Mouse (Mus musculus): Measurements from ENCODE around the gene Fgd2. TPM values are rescaled to one million over a fixed set of nuclear protein-coding genes. Genes with fewer than 3 reads are reported as not detected.

The Fgd2 gene
- total and polyA plus RNA-seq, 2 experiments, result 7.6 to 8.8 TPM

DNA sequence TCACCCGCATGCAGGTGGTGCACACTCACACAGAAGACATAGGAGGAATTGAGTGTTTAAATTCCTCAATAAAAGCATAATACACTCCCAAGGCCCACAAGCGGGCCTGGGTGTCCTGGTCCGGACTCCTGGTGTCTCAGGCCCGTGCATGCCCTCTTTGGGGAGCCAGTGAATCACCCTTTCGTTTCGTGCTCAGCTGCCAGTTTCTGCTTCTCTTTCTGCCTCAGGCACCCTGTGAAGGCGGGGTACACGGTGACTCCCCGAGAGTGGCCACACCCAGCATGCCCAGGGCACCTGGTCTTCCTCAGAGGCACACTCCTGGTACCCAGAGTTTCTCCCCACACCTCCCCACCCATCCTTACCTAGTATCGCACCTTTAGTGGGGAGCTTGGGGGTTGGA is 15.2 kb downstream of the Fgd2 start:
- TF ChIP-seq CTCF (IDR thresholded peaks at IDR 0.05; ENCODE audit: low read depth, low read length), result no peak
- TF ChIP-seq POLR2A (IDR thresholded peaks at IDR 0.05; ENCODE audit: extremely low read depth, insufficient read depth, low read length), result no peak
- Histone ChIP-seq H3K27ac (replicated peaks; ENCODE audit: insufficient read depth, low read depth, low read length) (no peak overlapping the region), H3K36me3 (ENCODE audit: control insufficient read depth, insufficient read depth, low read length) (no peaks in the 10 kb centered on the region), H3K79me2 (ENCODE audit: control insufficient read depth, insufficient read depth, low read length) (no peaks in the 10 kb centered on the region), H3K4me3 (ENCODE audit: insufficient read depth, low read depth, low read length) (no peak overlapping the region), H3K4me1 (ENCODE audit: control insufficient read depth, insufficient read depth, low read length) (no peaks in the 10 kb centered on the region), H3K9ac (ENCODE audit: low read depth, low read length) (no peak overlapping the region), H3K27me3 (ENCODE audit: control insufficient read depth, insufficient read depth, low read length) (no peaks in the 10 kb centered on the region)
- no peak for DNase-seq (ENCODE audit: extremely low read depth, low read depth, low spot score)
- WGBS, result 91% methylated on average over 10 of the region's 10 CpGs

DNA sequence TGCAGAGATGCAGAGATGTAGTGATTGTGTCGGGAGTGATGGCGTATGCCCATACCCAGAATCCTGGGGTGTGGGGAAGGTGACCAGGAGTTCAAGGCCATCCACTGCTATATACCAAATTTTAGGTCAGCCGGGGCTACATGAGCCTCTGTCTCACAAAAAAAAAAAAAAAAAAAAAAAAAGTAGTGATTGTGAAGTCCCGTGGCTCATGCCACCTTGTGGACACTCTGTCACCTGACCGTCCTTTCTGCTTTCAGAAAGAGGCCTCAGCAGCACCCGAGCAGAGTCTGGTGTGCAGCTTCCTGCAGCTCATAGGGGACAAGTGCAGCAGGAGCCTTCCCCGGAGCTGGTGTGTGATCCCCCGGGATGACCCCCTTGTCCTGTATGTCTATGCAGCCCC is 17.3 kb downstream of the Fgd2 start:
- no peaks in the 10 kb centered on the region for H3K27me3 ChIP-seq (ENCODE audit: control insufficient read depth, insufficient read depth, low read length)
- H3K4me1 ChIP-seq (ENCODE audit: control insufficient read depth, insufficient read depth, low read length), result peaks cover 2% of the 10 kb centered on the region; the same call in 1 of the 2 replicates
- no peaks in the 10 kb centered on the region for H3K79me2 ChIP-seq (ENCODE audit: control insufficient read depth, insufficient read depth, low read length)
- DNase-seq (ENCODE audit: extremely low read depth, low read depth, low spot score), result no peak
- no peak overlapping the region for H3K4me3 ChIP-seq (ENCODE audit: insufficient read depth, low read depth, low read length)
- WGBS, result 61% methylated on average over 8 of the region's 8 CpGs
- no peak overlapping the region for H3K9ac ChIP-seq (ENCODE audit: low read depth, low read length)
- H3K27ac ChIP-seq (replicated peaks; ENCODE audit: insufficient read depth, low read depth, low read length), result no peak overlapping the region
- H3K36me3 ChIP-seq (ENCODE audit: control insufficient read depth, insufficient read depth, low read length), result no peaks in the 10 kb centered on the region
- no peak for TF ChIP-seq CTCF (IDR thresholded peaks at IDR 0.05; ENCODE audit: low read depth, low read length)
- no peak for TF ChIP-seq POLR2A (IDR thresholded peaks at IDR 0.05; ENCODE audit: extremely low read depth, insufficient read depth, low read length)

DNA sequence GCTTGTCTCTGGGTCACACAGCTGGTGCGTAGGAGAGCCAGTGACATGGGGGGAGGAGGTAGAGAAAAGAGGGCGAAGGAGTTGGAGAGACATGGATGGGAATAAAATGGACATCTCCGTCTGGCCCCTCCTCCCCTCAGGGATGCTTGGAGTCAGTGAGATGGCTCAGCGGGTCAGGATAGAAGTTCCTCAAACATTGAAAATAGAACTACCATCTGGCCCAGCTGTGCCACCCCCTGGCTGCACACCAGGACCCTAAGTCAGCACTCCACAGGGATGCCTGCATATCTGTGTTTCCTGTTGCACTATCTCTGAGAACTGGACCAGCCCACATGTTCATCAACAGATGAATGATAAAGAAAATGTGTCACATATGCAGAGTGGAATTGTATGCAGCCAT is 19.5 kb downstream of the Fgd2 start:
- no peaks in the 10 kb centered on the region for H3K27me3 ChIP-seq (ENCODE audit: control insufficient read depth, insufficient read depth, low read length)
- H3K4me1 ChIP-seq (ENCODE audit: control insufficient read depth, insufficient read depth, low read length), result peaks cover 9% of the 10 kb centered on the region
- DNase-seq (ENCODE audit: extremely low read depth, low read depth, low spot score), result no peak
- WGBS, result 84% methylated on average over 4 of the region's 4 CpGs
- no peaks in the 10 kb centered on the region for H3K36me3 ChIP-seq (ENCODE audit: control insufficient read depth, insufficient read depth, low read length)
- H3K9ac ChIP-seq (ENCODE audit: low read depth, low read length), result no peak overlapping the region
- H3K4me3 ChIP-seq (ENCODE audit: insufficient read depth, low read depth, low read length), result no peak overlapping the region
- no peaks in the 10 kb centered on the region for H3K79me2 ChIP-seq (ENCODE audit: control insufficient read depth, insufficient read depth, low read length)
- no peak overlapping the region for H3K27ac ChIP-seq (replicated peaks; ENCODE audit: insufficient read depth, low read depth, low read length)
- no peak for TF ChIP-seq CTCF (IDR thresholded peaks at IDR 0.05; ENCODE audit: low read depth, low read length)
- TF ChIP-seq POLR2A (IDR thresholded peaks at IDR 0.05; ENCODE audit: extremely low read depth, insufficient read depth, low read length), result no peak

DNA sequence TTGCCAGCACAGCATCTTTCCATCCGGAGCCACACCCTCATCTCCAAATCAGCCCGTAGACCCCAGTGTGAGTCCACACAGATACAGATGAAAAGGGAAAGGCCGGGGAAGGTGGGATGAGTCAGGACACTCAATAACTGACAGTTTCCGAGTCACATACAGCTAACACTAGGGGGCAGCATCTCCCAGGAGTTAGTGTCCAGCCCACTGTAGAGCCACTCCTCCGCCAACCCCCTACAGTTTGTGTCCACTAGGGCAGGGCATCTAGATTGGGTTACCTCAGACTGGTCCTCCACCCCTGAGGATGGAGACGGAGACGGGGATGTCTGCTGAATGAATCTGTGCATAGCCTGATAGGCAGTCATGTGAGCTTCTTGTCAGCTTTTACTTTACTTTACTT is 20.8 kb downstream of the Fgd2 start:
- Histone ChIP-seq H3K4me3 (ENCODE audit: insufficient read depth, low read depth, low read length) (no peak overlapping the region), H3K36me3 (ENCODE audit: control insufficient read depth, insufficient read depth, low read length) (no peaks in the 10 kb centered on the region), H3K9ac (ENCODE audit: low read depth, low read length) (no peak overlapping the region), H3K27ac (replicated peaks; ENCODE audit: insufficient read depth, low read depth, low read length) (no peak overlapping the region), H3K79me2 (ENCODE audit: control insufficient read depth, insufficient read depth, low read length) (no peaks in the 10 kb centered on the region), H3K27me3 (ENCODE audit: control insufficient read depth, insufficient read depth, low read length) (no peaks in the 10 kb centered on the region), H3K4me1 (ENCODE audit: control insufficient read depth, insufficient read depth, low read length) (peaks cover 12% of the 10 kb centered on the region)
- no peak for TF ChIP-seq POLR2A (IDR thresholded peaks at IDR 0.05; ENCODE audit: extremely low read depth, insufficient read depth, low read length)
- TF ChIP-seq CTCF (IDR thresholded peaks at IDR 0.05; ENCODE audit: low read depth, low read length), result peak; percentile 93
- 6% methylated on average over 7 of the region's 7 CpGs for WGBS
- peak; percentile 71 for DNase-seq (ENCODE audit: extremely low read depth, low read depth, low spot score)

DNA sequence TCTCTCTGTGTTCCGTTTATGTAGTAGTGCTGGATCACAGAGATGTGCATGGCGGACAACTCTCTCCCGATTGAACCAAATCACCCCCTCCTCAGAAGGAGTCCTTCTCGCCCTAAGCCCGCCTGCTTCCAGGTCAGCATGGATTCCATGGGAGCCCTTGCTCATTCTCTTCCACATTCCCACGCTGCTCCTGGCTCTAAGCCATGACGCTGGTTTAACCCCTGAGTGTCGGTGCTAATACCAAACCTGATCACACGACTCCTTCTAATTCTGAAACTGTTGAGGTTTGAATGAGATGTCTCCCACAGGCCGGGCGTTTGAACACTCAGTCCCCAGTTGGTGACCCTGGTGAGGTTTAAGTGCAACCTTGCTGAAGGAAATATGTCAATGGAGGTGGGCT is 21.7 kb downstream of the Fgd2 start:
- no peak for DNase-seq (ENCODE audit: extremely low read depth, low read depth, low spot score)
- TF ChIP-seq CTCF (IDR thresholded peaks at IDR 0.05; ENCODE audit: low read depth, low read length) (no peak), POLR2A (IDR thresholded peaks at IDR 0.05; ENCODE audit: extremely low read depth, insufficient read depth, low read length) (no peak)
- Histone ChIP-seq H3K9ac (ENCODE audit: low read depth, low read length) (no peak overlapping the region), H3K4me3 (ENCODE audit: insufficient read depth, low read depth, low read length) (no peak overlapping the region), H3K36me3 (ENCODE audit: control insufficient read depth, insufficient read depth, low read length) (no peaks in the 10 kb centered on the region), H3K27ac (replicated peaks; ENCODE audit: insufficient read depth, low read depth, low read length) (no peak overlapping the region), H3K4me1 (ENCODE audit: control insufficient read depth, insufficient read depth, low read length) (peaks cover 12% of the 10 kb centered on the region), H3K27me3 (ENCODE audit: control insufficient read depth, insufficient read depth, low read length) (no peaks in the 10 kb centered on the region), H3K79me2 (ENCODE audit: control insufficient read depth, insufficient read depth, low read length) (no peaks in the 10 kb centered on the region)
- WGBS, result 57% methylated on average over 11 of the region's 11 CpGs

DNA sequence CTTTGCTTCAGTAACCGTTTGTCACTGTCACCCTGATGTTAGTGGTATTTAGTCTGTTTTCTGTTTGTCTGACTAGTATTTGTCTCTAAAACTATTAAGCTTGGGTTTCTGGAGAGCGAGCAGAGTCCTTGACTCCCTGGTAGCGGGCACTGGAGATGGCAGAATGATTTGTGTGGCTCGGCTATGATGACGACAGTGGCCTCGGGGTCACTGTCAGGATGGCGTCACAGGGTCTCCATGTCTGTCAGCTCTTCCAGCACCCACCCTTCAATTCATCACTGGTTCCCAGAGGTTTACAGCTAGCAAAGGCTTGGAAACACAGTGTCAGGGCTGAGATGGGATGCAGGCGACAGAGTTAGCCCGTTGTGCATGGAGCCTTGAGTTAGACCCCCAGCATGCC is 23.2 kb downstream of the Fgd2 start:
- H3K9ac ChIP-seq (ENCODE audit: low read depth, low read length), result no peak overlapping the region
- H3K36me3 ChIP-seq (ENCODE audit: control insufficient read depth, insufficient read depth, low read length), result no peaks in the 10 kb centered on the region
- 54% methylated on average over 9 of the region's 9 CpGs for WGBS
- H3K4me1 ChIP-seq (ENCODE audit: control insufficient read depth, insufficient read depth, low read length), result peaks cover 12% of the 10 kb centered on the region
- no peaks in the 10 kb centered on the region for H3K27me3 ChIP-seq (ENCODE audit: control insufficient read depth, insufficient read depth, low read length)
- DNase-seq (ENCODE audit: extremely low read depth, low read depth, low spot score), result no peak
- no peaks in the 10 kb centered on the region for H3K79me2 ChIP-seq (ENCODE audit: control insufficient read depth, insufficient read depth, low read length)
- H3K27ac ChIP-seq (replicated peaks; ENCODE audit: insufficient read depth, low read depth, low read length), result peak overlapping the region; percentile 14; the same call in 1 of the 2 replicates
- TF ChIP-seq POLR2A (IDR thresholded peaks at IDR 0.05; ENCODE audit: extremely low read depth, insufficient read depth, low read length), result no peak
- TF ChIP-seq CTCF (IDR thresholded peaks at IDR 0.05; ENCODE audit: low read depth, low read length), result no peak
- H3K4me3 ChIP-seq (ENCODE audit: insufficient read depth, low read depth, low read length), result no peak overlapping the region

Measured in liver, adult 2 months (tissue).